Mouse (Mus musculus): ENCODE data around the gene Hsdl2.

- TF ChIP-seq CTCF (IDR thresholded peaks at IDR 0.05; ENCODE audit: low read depth, low read length) = no peak
- TF ChIP-seq POLR2A (IDR thresholded peaks at IDR 0.05; ENCODE audit: extremely low read depth, insufficient read depth, low read length) = no peak
These were observed 23.2 kb upstream of the Hsdl2 start for GRCm38 (mm10) chr4:59558096-59558720.

Data from liver, adult 2 months (tissue).